Mouse (Mus musculus) liver, postnatal 0 days (tissue): Measurements from ENCODE around the gene Efna2. TPM values are rescaled to one million over a fixed set of nuclear protein-coding genes. Genes with fewer than 3 reads are reported as not detected.
A peak's percentile ranks its signal among the peaks of the same experiment; 100 is the strongest.
"Not testable (repeated sequence)": the region's sequence is repeated elsewhere in the genome, so short reads cannot be mapped to it uniquely, and the experiment has no call there.

Experiments used
- ATAC-seq: fragments of 200-750 bp; cut with Nextera tagmentation; 2 replicates; pipeline ENCODE4 v1.8.0; 2017; ENCODE audit warnings: mild to moderate bottlenecking, moderate library complexity
- DNase-seq: peaks from one replicate; pipeline ENCODE4 v3.0.0-alpha.2; 2016
- H3K27ac ChIP-seq: fragments of 300-500 bp; sonication (generic); 2 replicates; pipeline ENCODE4 v1.5.1; 2014; ENCODE audit warnings: antibody characterized with exemption, moderate library complexity, mild to moderate bottlenecking, low read depth
- H3K27me3 ChIP-seq: fragments of 300-500 bp; sonication (generic); 2 replicates; pipeline ENCODE4 v1.6.1; 2014; ENCODE audit warnings: low read length, control low read depth, mixed read lengths; ENCODE audit not compliant: insufficient read depth
- H3K36me3 ChIP-seq: fragments of 300-500 bp; sonication (generic); replicated peaks from 2 replicates; pipeline ENCODE4 v1.6.1; 2014; ENCODE audit warnings: mild to moderate bottlenecking, control low read depth, low read length, moderate library complexity, mixed read lengths; ENCODE audit not compliant: insufficient read depth
- H3K4me1 ChIP-seq: fragments of 300-500 bp; sonication (generic); 2 replicates; pipeline ENCODE4 v1.6.1; 2014; ENCODE audit warnings: antibody characterized with exemption, mild to moderate bottlenecking, control low read depth; ENCODE audit not compliant: insufficient read depth
- H3K4me2 ChIP-seq: fragments of 300-500 bp; sonication (generic); 2 replicates; pipeline ENCODE4 v1.6.1; 2014; ENCODE audit warnings: low read depth, mild to moderate bottlenecking, low read length, moderate library complexity, mixed read lengths
- H3K4me3 ChIP-seq: fragments of 300-500 bp; sonication (generic); 2 replicates; pipeline ENCODE4 v1.5.1; 2014; ENCODE audit warnings: low read depth, low read length
- H3K9ac ChIP-seq: fragments of 300-500 bp; sonication (generic); replicated peaks from 2 replicates; pipeline ENCODE4 v1.6.1; 2014; ENCODE audit warnings: mild to moderate bottlenecking, moderate library complexity
- H3K9me3 ChIP-seq: fragments of 300-500 bp; sonication (generic); 2 replicates; pipeline ENCODE4 v1.6.1; 2016; ENCODE audit warnings: mild to moderate bottlenecking, control low read depth, low read length, mixed read lengths
- CTCF ChIP-seq: sonication (generic); IDR thresholded peaks from 2 replicates; pipeline ENCODE4 v1.5.1; 2016; ENCODE audit warnings: antibody characterized with exemption, low read depth
- EP300 ChIP-seq: IDR thresholded peaks from 2 replicates; pipeline ENCODE4 v1.6.1; 2016; ENCODE audit warnings: antibody characterized with exemption, low read depth, mild to moderate bottlenecking
- WGBS: fragments of 180-500 bp; shearing (Covaris S2); extraction: QIAGEN DNeasy Blood & Tissue Kit; methylation state at CpG from one replicate; pipeline ENCODE4 v1.1.7; 2014; ENCODE audit not compliant: insufficient replicate concordance; 5-methylcytosine and 5-hydroxymethylcytosine counted together
- polyA plus RNA-seq: library from polyadenylated mRNA; unstranded; fragments of >200 nt; fragmentation: Nextera tagmentation; extraction: Ambion mirVana; gene quantifications from 2 replicates; pipeline ENCODE4 v1.2.1, GENCODE M21; 2015

Gene Efna2
- polyA plus RNA-seq, 1 experiment from 2014 or later: 0.18 TPM

- no peak overlapping the region for H3K4me3 ChIP-seq
- no peaks in the 10 kb centered on the region for H3K9me3 ChIP-seq
- H3K27ac ChIP-seq: no peak overlapping the region
- H3K4me2 ChIP-seq: no peak overlapping the region
- ATAC-seq: no peak
- TF ChIP-seq CTCF (no peak), EP300 (no peak)
- WGBS: 70% methylated on average over 5 of the region's 9 CpGs
- no peak overlapping the region for H3K9ac ChIP-seq
- no peak for DNase-seq
- H3K4me1 ChIP-seq: no peaks in the 10 kb centered on the region; the same call in 1 of the 2 replicates
- no peaks in the 10 kb centered on the region for H3K36me3 ChIP-seq
- no peaks in the 10 kb centered on the region for H3K27me3 ChIP-seq
These were observed 41.4 kb downstream of the Efna2 start for GRCm38 (mm10) chr10:80220676-80221075.

GRCm38 (mm10) chr10:80223137-80223536 lies 43.9 kb downstream of the Efna2 start:
- not testable (repeated sequence) for H3K4me3 ChIP-seq, H3K4me1 ChIP-seq, H3K9me3 ChIP-seq, H3K4me2 ChIP-seq, H3K27me3 ChIP-seq, H3K36me3 ChIP-seq, ATAC-seq, H3K9ac ChIP-seq, DNase-seq, H3K27ac ChIP-seq
- 26% methylated on average over 2 of the region's 2 CpGs for WGBS

GRCm38 (mm10) chr10:80226071-80226415 lies 46.8 kb downstream of the Efna2 start:
- ATAC-seq (no peak), DNase-seq (no peak)
- H3K4me3 ChIP-seq: peak overlapping the region; percentile 84
- peaks cover 25% of the 10 kb centered on the region for H3K36me3 ChIP-seq
- peak overlapping the region; percentile 99 for H3K4me2 ChIP-seq
- H3K4me1 ChIP-seq: peaks cover 10% of the 10 kb centered on the region
- H3K9me3 ChIP-seq: no peaks in the 10 kb centered on the region
- TF ChIP-seq CTCF (no peak), EP300 (no peak)
- H3K27me3 ChIP-seq: no peaks in the 10 kb centered on the region
- WGBS: under 1% methylated on average over 14 of the region's 14 CpGs
- H3K27ac ChIP-seq: peak overlapping the region; percentile 69; the same call in 1 of the 2 replicates
- H3K9ac ChIP-seq: peak overlapping the region; percentile 49; the same call in 1 of the 2 replicates

DNA sequence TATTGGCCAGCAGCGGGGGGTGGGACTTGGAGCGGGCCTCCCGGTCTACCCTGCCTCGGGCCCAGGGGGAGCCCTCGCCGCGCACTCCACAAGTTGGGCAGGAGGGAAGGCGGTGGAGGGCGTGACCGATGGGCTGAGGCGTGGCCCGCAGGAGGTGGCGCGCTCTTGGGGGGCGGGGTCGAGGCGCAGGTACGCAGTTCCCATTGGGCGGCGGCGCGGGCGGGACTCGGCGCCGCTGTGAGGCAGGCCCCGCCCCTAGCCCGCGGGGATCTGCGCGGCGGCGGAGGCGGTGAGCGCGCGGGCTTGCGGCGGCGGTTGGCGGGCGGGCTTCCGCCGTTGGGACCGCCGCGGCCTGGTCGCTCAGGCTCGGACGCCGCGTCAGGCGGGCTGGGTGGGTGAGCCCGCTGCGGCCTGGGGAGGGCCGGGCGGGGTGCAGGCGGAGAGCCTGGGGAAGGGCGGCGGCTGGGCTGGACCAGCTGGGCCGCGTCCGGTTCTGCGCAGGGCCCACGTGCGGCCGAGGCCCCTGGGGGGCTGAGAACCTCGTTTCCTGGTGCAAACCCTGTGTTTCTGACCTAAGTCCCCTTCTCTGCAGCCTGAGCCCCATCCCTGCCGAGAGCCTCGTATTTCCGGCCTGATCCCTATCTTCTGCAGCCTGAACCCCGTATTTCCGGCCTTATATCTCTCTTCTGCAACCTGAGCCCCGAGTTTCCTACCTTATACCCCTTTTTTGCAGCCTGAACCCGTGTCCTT lies 47.3 kb downstream of the Efna2 start, which contains the start of gene Mum1:
Gene Mum1, plus strand, starts transcription at position 19 of the 750 bp plus-strand sequence.
- ATAC-seq (peak; percentile 100), DNase-seq (peak; percentile 99)
- Histone ChIP-seq H3K27ac (peak within 1 kb of the TSS; percentile 82), H3K9ac (peak within 1 kb of the TSS; percentile 83), H3K4me3 (peak within 1 kb of the TSS; percentile 84), H3K9me3 (no peaks in the 10 kb centered on the region), H3K4me2 (peak within 1 kb of the TSS; percentile 99), H3K36me3 (peaks cover 28% of the 10 kb centered on the region), H3K27me3 (no peaks in the 10 kb centered on the region), H3K4me1 (peaks cover 10% of the 10 kb centered on the region)
- under 1% methylated on average over 58 of the region's 75 CpGs for WGBS
- TF ChIP-seq EP300 (no peak), CTCF (peak; percentile 77)

DNA sequence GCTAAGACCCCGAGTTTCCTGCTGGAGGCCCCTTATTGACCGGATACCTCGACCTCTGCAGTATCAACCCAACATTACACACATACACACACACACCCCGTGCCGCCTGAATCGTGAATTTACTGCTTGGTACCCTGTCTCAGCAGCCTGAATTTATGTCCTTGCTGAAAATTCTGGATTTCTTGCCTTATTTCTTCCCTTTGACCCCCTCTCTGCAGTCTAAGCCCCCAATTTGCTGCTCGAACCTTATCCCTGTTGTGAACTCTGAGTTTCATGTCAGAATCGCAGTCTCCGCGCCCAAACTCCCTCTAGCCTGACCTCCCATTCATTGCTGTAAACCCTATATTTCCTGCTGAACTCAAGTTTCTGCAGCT lies 47.9 kb downstream of the Efna2 start:
- 7% methylated on average over 10 of the region's 10 CpGs for WGBS
- H3K4me2 ChIP-seq: peak overlapping the region; percentile 99
- no peak for TF ChIP-seq CTCF
- TF ChIP-seq EP300: no peak
- DNase-seq: no peak
- no peaks in the 10 kb centered on the region for H3K27me3 ChIP-seq
- H3K27ac ChIP-seq: no peak overlapping the region
- H3K36me3 ChIP-seq: peaks cover 34% of the 10 kb centered on the region
- peak overlapping the region; percentile 83 for H3K9ac ChIP-seq
- no peaks in the 10 kb centered on the region for H3K9me3 ChIP-seq
- no peak for ATAC-seq
- H3K4me1 ChIP-seq: peaks cover 10% of the 10 kb centered on the region
- H3K4me3 ChIP-seq: peak overlapping the region; percentile 84

- WGBS: 73% methylated on average over 15 of the region's 15 CpGs
- Histone ChIP-seq H3K4me1 (peaks cover 10% of the 10 kb centered on the region), H3K4me3 (peak overlapping the region; percentile 84; the same call in 1 of the 2 replicates), H3K9ac (peak overlapping the region; percentile 83; the same call in 1 of the 2 replicates), H3K9me3 (no peaks in the 10 kb centered on the region), H3K27ac (no peak overlapping the region), H3K36me3 (peaks cover 43% of the 10 kb centered on the region), H3K4me2 (peak overlapping the region; percentile 99), H3K27me3 (no peaks in the 10 kb centered on the region)
- DNase-seq (no peak), ATAC-seq (no peak)
- TF ChIP-seq CTCF (no peak), EP300 (no peak)
These were observed 48.8 kb downstream of the Efna2 start for GRCm38 (mm10) chr10:80227877-80228775.
